Mouse (Mus musculus) thymus, adult 2 months (tissue): ENCODE data around the gene Dnal4.
A peak's percentile ranks its signal among the peaks of the same experiment; 100 is the strongest.

Experiments used
- CTCF ChIP-seq: fragments of 200-500 bp; IDR thresholded peaks from 2 replicates; pipeline ENCODE4 v1.5.1; 2012; ENCODE audit warnings: mild to moderate bottlenecking, control low read depth, low read length, moderate library complexity, borderline replicate concordance; ENCODE audit not compliant: control insufficient read depth, poor library complexity, insufficient read depth; ENCODE audit errors: extremely low read depth
- POLR2A ChIP-seq: fragments of 200-500 bp; IDR thresholded peaks from 2 replicates; pipeline ENCODE4 v1.6.1; 2012; ENCODE audit warnings: mild to moderate bottlenecking, low read length, control low read depth, moderate library complexity; ENCODE audit not compliant: control insufficient read depth, poor library complexity, insufficient read depth; ENCODE audit errors: extremely low read depth

DNA sequence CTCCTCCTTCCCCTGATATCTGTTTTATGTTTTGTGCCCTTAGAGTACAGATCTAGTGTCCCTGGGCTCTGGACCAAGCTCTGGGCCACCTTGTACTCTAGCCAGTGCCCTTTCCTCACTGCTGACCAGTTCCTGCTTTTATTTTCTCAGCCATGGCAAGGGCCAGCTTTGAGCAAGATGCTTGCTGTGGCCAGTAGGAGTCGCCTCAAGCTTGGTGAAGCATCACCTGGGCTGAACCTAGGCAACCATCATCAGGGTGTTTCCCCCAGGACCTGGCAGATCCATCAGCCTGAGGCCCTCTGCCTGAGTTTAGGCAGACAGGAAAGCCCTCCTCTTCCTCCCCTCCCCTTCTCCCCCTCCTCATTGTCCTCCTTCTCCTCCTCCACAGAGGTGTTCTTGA lies 54.2 kb downstream of the Dnal4 start:
- TF ChIP-seq POLR2A (no peak), CTCF (peak; percentile 65; the same call in 1 of the 2 replicates)
